Mouse (Mus musculus): ENCODE data around the gene Prl2a1.
"Not testable (repeated sequence)": the region's sequence is repeated elsewhere in the genome, so short reads cannot be mapped to it uniquely, and the experiment has no call there.

Gene Prl2a1

GRCm38 (mm10) chr13:27801354-27801753, at the start of gene Prl2a1:
Gene Prl2a1 (plus strand): TSS chr13:27801654.
- no peak for DNase-seq (ENCODE audit: low spot score in 2 of 2)

GRCm38 (mm10) chr13:27780704-27781103, 20.8 kb upstream of the Prl2a1 start, which contains the start of gene Prl7c1:
Gene Prl7c1 (minus strand): TSS chr13:27780804.
- not testable (repeated sequence) for DNase-seq (ENCODE audit: low spot score in 2 of 2)

GRCm38 (mm10) chr13:27799303-27799702, 2.2 kb upstream of the Prl2a1 start:
- DNase-seq (ENCODE audit: low spot score in 2 of 2): no peak

GRCm38 (mm10) chr13:27802765-27803164, 1.3 kb downstream of the Prl2a1 start:
- DNase-seq (ENCODE audit: low spot score in 2 of 2): no peak

- no peak for DNase-seq (ENCODE audit: low spot score in 2 of 2)
Measured at GRCm38 (mm10) chr13:27849042-27849441, 47.6 kb downstream of the Prl2a1 start, which contains the start of gene Prl2c1. Gene Prl2c1 (plus strand): TSS chr13:27849342.

Data from spleen, postnatal 4 days (tissue).